Mouse (Mus musculus): ENCODE measurements around the gene Lyve1.

DNA sequence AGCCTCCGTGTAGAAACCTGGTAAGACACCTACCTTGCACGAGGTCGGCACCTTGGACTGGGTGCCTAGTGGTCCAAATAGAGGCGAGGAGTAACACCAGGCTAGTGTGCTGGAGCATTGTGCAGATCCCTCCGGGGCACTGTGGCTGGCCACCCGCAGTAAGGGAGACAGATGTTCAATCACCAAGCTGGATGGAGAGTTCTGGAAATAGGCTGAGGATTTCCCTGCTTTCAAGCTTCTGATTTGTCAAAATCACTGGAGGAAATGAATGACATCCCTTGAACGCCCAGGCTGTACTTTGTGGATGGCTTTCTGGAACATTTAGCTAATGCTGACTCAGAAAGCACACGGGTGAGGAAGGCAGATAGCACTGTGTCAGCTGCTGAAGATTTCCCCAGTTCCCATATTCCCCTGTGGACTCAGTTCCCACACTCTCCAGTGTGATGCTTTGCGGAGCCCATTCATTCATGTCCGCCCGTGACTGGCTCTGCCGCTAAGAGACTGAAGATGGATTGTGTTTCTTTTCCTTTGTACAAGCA lies at the start of gene Lyve1:
- no peak for TF ChIP-seq POLR2A (IDR thresholded peaks at IDR 0.05; ENCODE audit: borderline replicate concordance, control insufficient read depth, low read depth, low read length)
- no peak for TF ChIP-seq CTCF (IDR thresholded peaks at IDR 0.05; ENCODE audit: control insufficient read depth, insufficient read depth, low read length)
